Comparison of ENCODE assay signal across 15 mouse cellular contexts in the genomic region with DNA sequence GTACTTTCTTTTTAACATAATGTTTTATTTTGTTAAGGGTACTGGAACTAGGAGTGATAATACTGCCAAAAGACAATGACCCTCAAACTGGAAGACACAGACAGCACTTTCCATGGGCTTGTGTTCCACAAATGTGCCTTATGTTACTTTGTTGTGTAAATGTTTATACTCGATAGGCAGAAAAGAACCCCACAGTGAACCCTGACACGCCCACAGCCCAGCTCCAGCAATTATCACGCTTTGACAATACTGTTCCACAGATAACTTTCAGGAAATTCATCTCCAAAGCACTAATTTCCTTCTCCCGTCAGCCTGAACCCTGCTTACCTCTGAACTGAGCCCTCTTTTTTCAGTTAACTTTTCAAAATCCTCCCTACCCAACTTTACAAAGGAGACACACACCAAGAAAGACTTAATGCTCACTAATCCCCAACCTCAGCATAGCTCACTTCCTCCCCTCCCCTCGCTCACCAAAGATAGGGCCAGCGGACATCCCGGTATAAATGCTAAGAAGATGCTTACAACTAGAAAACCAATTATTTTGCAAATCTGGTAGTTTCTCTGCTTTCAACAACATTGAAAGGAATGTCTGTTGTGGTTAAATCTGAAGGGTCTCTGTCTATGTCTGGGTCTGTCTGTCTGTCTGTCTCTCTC. TPM values are rescaled to one million over a fixed set of nuclear protein-coding genes. Genes with fewer than 3 reads are reported as not detected.
DNase-seq lines count a peak whose midpoint lies in the region; ATAC-seq and TF ChIP-seq lines count a peak whose summit lies in the region.
"Had no signal": no experiment of that assay in that cellular context is flagged by ENCODE, and none has a peak within 500 bp of the region (broad histone marks: within the 10 kb centered on the region; RNA-seq: fewer than 3 reads in every experiment).

No protein-coding gene starts in this region.

- no peaks in the 10 kb centered on the region for H3K27me3 ChIP-seq in heart, embryonic 16.5 days (ENCODE audit: control insufficient read depth, insufficient read depth, low read length)
- no peaks in the 10 kb centered on the region for H3K27me3 ChIP-seq in E14TG2a.4 (ENCODE audit: insufficient read depth, low read length)
- no peaks in the 10 kb centered on the region for H3K27me3 ChIP-seq in liver, postnatal 0 days (ENCODE audit: insufficient read depth, low read length)
- H3K27me3 ChIP-seq in forebrain, embryonic 12.5 days, result no peaks in the 10 kb centered on the region
- H3K27me3 ChIP-seq: forebrain, embryonic 15.5 days had no signal

- H3K4me1 ChIP-seq in heart, embryonic 16.5 days (ENCODE audit: control insufficient read depth, insufficient read depth, low read length), result peaks cover 28% of the 10 kb centered on the region
- H3K4me1 ChIP-seq in E14TG2a.4 (replicated peaks; ENCODE audit: low read depth, low read length), result peaks cover 54% of the 10 kb centered on the region
- peaks cover 10% of the 10 kb centered on the region for H3K4me1 ChIP-seq in liver, postnatal 0 days (ENCODE audit: insufficient read depth)
- peaks cover 25% of the 10 kb centered on the region for H3K4me1 ChIP-seq in forebrain, embryonic 12.5 days

- intact Hi-C loops in heart, postnatal 36 days (cut with DNase I), result no loop called here

- H3K9me3 ChIP-seq in heart, embryonic 16.5 days (replicated peaks; ENCODE audit: control insufficient read depth, low read length), result no peaks in the 10 kb centered on the region
- no peaks in the 10 kb centered on the region for H3K9me3 ChIP-seq in E14TG2a.4 (ENCODE audit: low read length)
- H3K9me3 ChIP-seq in liver, postnatal 0 days (ENCODE audit: low read length), result no peaks in the 10 kb centered on the region
- no peaks in the 10 kb centered on the region for H3K9me3 ChIP-seq in forebrain, embryonic 12.5 days
- H3K9me3 ChIP-seq: forebrain, embryonic 15.5 days had no signal

- WGBS in heart, embryonic 16.5 days, result 56% methylated on average over 7 of the region's 7 CpGs
- WGBS in liver, postnatal 0 days (ENCODE audit: insufficient replicate concordance), result 36% methylated on average over 7 of the region's 7 CpGs
- 19% methylated on average over 7 of the region's 7 CpGs for WGBS in forebrain, embryonic 12.5 days

- TF ChIP-seq EP300 in liver, postnatal 0 days (IDR thresholded peaks at IDR 0.05; ENCODE audit: low read depth), result no peak

- no peak for TF ChIP-seq CTCF in E14TG2a.4 (conservative IDR thresholded peaks at IDR 0.05; ENCODE audit: low read length)
- TF ChIP-seq CTCF in liver, postnatal 0 days (IDR thresholded peaks at IDR 0.05; ENCODE audit: low read depth), result no peak

- no peak for ATAC-seq in heart, embryonic 16.5 days (replicated peaks; ENCODE audit: extremely low read depth, insufficient read depth, low FRiP score)
- ATAC-seq in liver, postnatal 0 days, result no peak
- no peak for ATAC-seq in forebrain, embryonic 12.5 days (ENCODE audit: low FRiP score)
- no peak for ATAC-seq in activated CD4-positive, CD25-positive, alpha-beta regulatory T cell, adult 4 months

- DNase-seq in heart, postnatal 36 days, result no peak
- peak; percentile 9 for DNase-seq in MEL-GATA-1-ER (ENCODE audit: extremely low read depth, low read depth)
- no peak for DNase-seq in liver, postnatal 0 days
- DNase-seq: cerebellum, adult 18-20 months; gastrocnemius, adult 2 months; heart, postnatal 4 days; lung, embryonic 14.5 days; spleen, adult 18-20 months had no signal

- H3K9ac ChIP-seq in heart, embryonic 16.5 days (ENCODE audit: low read length), result no peak overlapping the region
- H3K9ac ChIP-seq in liver, postnatal 0 days (replicated peaks), result no peak overlapping the region
- no peak overlapping the region for H3K9ac ChIP-seq in forebrain, embryonic 12.5 days
- H3K9ac ChIP-seq: forebrain, embryonic 15.5 days; lung, embryonic 14.5 days had no signal

- peak overlapping the region; percentile 13; the same call in 1 of the 2 replicates for H3K27ac ChIP-seq in heart, embryonic 16.5 days (ENCODE audit: low read length)
- peak overlapping the region; percentile 8; the same call in 1 of the 2 replicates for H3K27ac ChIP-seq in liver, postnatal 0 days (ENCODE audit: low read depth)
- H3K27ac ChIP-seq in forebrain, embryonic 12.5 days, result no peak overlapping the region
- H3K27ac ChIP-seq: forebrain, embryonic 15.5 days; gastrocnemius, adult 2 months; kidney, postnatal 0 days had no signal

- H3K4me2 ChIP-seq in heart, embryonic 16.5 days (ENCODE audit: low read depth, low read length), result no peak overlapping the region; the same call in 1 of the 2 replicates
- H3K4me2 ChIP-seq in liver, postnatal 0 days (ENCODE audit: low read depth, low read length), result 0 out of 2 replicates have a peak overlapping the region, but pooled peaks have one; percentile 30
- H3K4me2 ChIP-seq in forebrain, embryonic 12.5 days, result no peak overlapping the region
- H3K4me2 ChIP-seq: forebrain, embryonic 15.5 days; lung, embryonic 14.5 days; midbrain, embryonic 11.5 days had no signal

- no peak overlapping the region for H3K4me3 ChIP-seq in heart, embryonic 16.5 days (ENCODE audit: low read length)
- H3K4me3 ChIP-seq in E14TG2a.4 (replicated peaks; ENCODE audit: low read length), result peak overlapping the region; percentile 45
- H3K4me3 ChIP-seq in liver, postnatal 0 days (ENCODE audit: low read depth, low read length), result no peak overlapping the region
- H3K4me3 ChIP-seq in forebrain, embryonic 12.5 days (replicated peaks), result no peak overlapping the region
- H3K4me3 ChIP-seq: forebrain, embryonic 15.5 days; gastrocnemius, adult 2 months had no signal

- H3K36me3 ChIP-seq in heart, embryonic 16.5 days (ENCODE audit: control insufficient read depth, insufficient read depth), result no peaks in the 10 kb centered on the region
- H3K36me3 ChIP-seq in E14TG2a.4 (ENCODE audit: insufficient read depth, low read length), result no peaks in the 10 kb centered on the region
- H3K36me3 ChIP-seq in liver, postnatal 0 days (replicated peaks; ENCODE audit: insufficient read depth, low read length), result no peaks in the 10 kb centered on the region
- H3K36me3 ChIP-seq in forebrain, embryonic 12.5 days (replicated peaks), result no peaks in the 10 kb centered on the region
- H3K36me3 ChIP-seq: forebrain, embryonic 15.5 days had no signal

RNA-seq across cellular contexts. Expression of gene Ppp2r5e, which starts 58.9 kb away (rescaled TPM):
- 7.9 and 8.3 TPM in 2 replicates for polyA plus RNA-seq in heart, embryonic 16.5 days (2015; fragmentation: Nextera tagmentation; extraction: Ambion mirVana)
- total RNA-seq in heart, postnatal 36 days (2021), result 10 to 100 TPM; 32.4 to 32.8 TPM
- 4.9 and 6.5 TPM in 2 replicates for polyA plus RNA-seq in liver, postnatal 0 days (2015; fragmentation: Nextera tagmentation; extraction: Ambion mirVana)
- polyA plus RNA-seq in forebrain, embryonic 12.5 days (2016; fragmentation: Nextera tagmentation; extraction: Ambion mirVana), result 27.4 and 28.3 TPM in 2 replicates
- polyA plus RNA-seq in activated CD4-positive, CD25-positive, alpha-beta regulatory T cell, adult 4 months (2017; shearing (Covaris generic)), result 1 to 10 TPM; 7.4 to 9.2 TPM
